Mouse (Mus musculus): Measurements from ENCODE around the gene Drg1. TPM values are rescaled to one million over a fixed set of nuclear protein-coding genes. Genes with fewer than 3 reads are reported as not detected.
A peak's percentile ranks its signal among the peaks of the same experiment; 100 is the strongest.

Drg1 gene
- polyA plus RNA-seq, 1 experiment from 2014 or later, result 321 TPM

- WGBS, result 76% methylated on average over 5 of the region's 5 CpGs
- Histone ChIP-seq H3K9me3 (ENCODE audit: control insufficient read depth, low read length) (no peaks in the 10 kb centered on the region), H3K9ac (ENCODE audit: low read depth, low read length) (no peak overlapping the region), H3K36me3 (ENCODE audit: control insufficient read depth, insufficient read depth, low read length) (peaks cover 16% of the 10 kb centered on the region), H3K4me1 (replicated peaks; ENCODE audit: control insufficient read depth, insufficient read depth, low read length) (no peaks in the 10 kb centered on the region), H3K27ac (ENCODE audit: low read depth, low read length) (no peak overlapping the region), H3K4me3 (ENCODE audit: low read depth, low read length) (no peak overlapping the region), H3K4me2 (replicated peaks; ENCODE audit: low read depth, low read length) (no peak overlapping the region), H3K27me3 (ENCODE audit: control insufficient read depth, insufficient read depth, low read length) (no peaks in the 10 kb centered on the region)
- DNase-seq (ENCODE audit: low spot score) (no peak), ATAC-seq (ENCODE audit: low FRiP score) (no peak)
Observed at GRCm38 (mm10) chr11:3223105-3223504, 43.1 kb downstream of the Drg1 start.

- Histone ChIP-seq H3K9me3 (ENCODE audit: control insufficient read depth, low read length) (no peaks in the 10 kb centered on the region), H3K27me3 (ENCODE audit: control insufficient read depth, insufficient read depth, low read length) (no peaks in the 10 kb centered on the region), H3K27ac (ENCODE audit: low read depth, low read length) (no peak overlapping the region), H3K4me2 (replicated peaks; ENCODE audit: low read depth, low read length) (no peak overlapping the region), H3K36me3 (ENCODE audit: control insufficient read depth, insufficient read depth, low read length) (peaks cover 9% of the 10 kb centered on the region; the same call in 1 of the 2 replicates), H3K4me1 (replicated peaks; ENCODE audit: control insufficient read depth, insufficient read depth, low read length) (no peaks in the 10 kb centered on the region), H3K4me3 (ENCODE audit: low read depth, low read length) (no peak overlapping the region), H3K9ac (ENCODE audit: low read depth, low read length) (no peak overlapping the region)
- WGBS, result 95% methylated on average over 1 of the region's 1 CpGs
- ATAC-seq (ENCODE audit: low FRiP score) (no peak), DNase-seq (ENCODE audit: low spot score) (no peak)
Observed at GRCm38 (mm10) chr11:3212526-3212925, 53.7 kb downstream of the Drg1 start.

- H3K4me1 ChIP-seq (replicated peaks; ENCODE audit: control insufficient read depth, insufficient read depth, low read length), result no peaks in the 10 kb centered on the region
- ATAC-seq (ENCODE audit: low FRiP score) (no peak), DNase-seq (ENCODE audit: low spot score) (no peak)
- H3K9me3 ChIP-seq (ENCODE audit: control insufficient read depth, low read length), result no peaks in the 10 kb centered on the region
- no peak overlapping the region for H3K9ac ChIP-seq (ENCODE audit: low read depth, low read length)
- H3K27ac ChIP-seq (ENCODE audit: low read depth, low read length), result no peak overlapping the region
- no peaks in the 10 kb centered on the region for H3K27me3 ChIP-seq (ENCODE audit: control insufficient read depth, insufficient read depth, low read length)
- H3K4me3 ChIP-seq (ENCODE audit: low read depth, low read length), result no peak overlapping the region
- peaks cover 2% of the 10 kb centered on the region; the same call in 1 of the 2 replicates for H3K36me3 ChIP-seq (ENCODE audit: control insufficient read depth, insufficient read depth, low read length)
- WGBS, result 93% methylated on average over 3 of the region's 3 CpGs
- H3K4me2 ChIP-seq (replicated peaks; ENCODE audit: low read depth, low read length), result no peak overlapping the region
Observed at GRCm38 (mm10) chr11:3206783-3207182, 59.4 kb downstream of the Drg1 start.

GRCm38 (mm10) chr11:3205207-3205606 lies 61.0 kb downstream of the Drg1 start:
- no peak overlapping the region for H3K4me2 ChIP-seq (replicated peaks; ENCODE audit: low read depth, low read length)
- no peak overlapping the region for H3K27ac ChIP-seq (ENCODE audit: low read depth, low read length)
- no peaks in the 10 kb centered on the region for H3K9me3 ChIP-seq (ENCODE audit: control insufficient read depth, low read length)
- H3K4me1 ChIP-seq (replicated peaks; ENCODE audit: control insufficient read depth, insufficient read depth, low read length), result no peaks in the 10 kb centered on the region
- 89% methylated on average over 3 of the region's 3 CpGs for WGBS
- H3K4me3 ChIP-seq (ENCODE audit: low read depth, low read length), result no peak overlapping the region
- ATAC-seq (ENCODE audit: low FRiP score), result no peak
- no peak overlapping the region for H3K9ac ChIP-seq (ENCODE audit: low read depth, low read length)
- peaks cover 2% of the 10 kb centered on the region; the same call in 1 of the 2 replicates for H3K36me3 ChIP-seq (ENCODE audit: control insufficient read depth, insufficient read depth, low read length)
- DNase-seq (ENCODE audit: low spot score), result no peak
- no peaks in the 10 kb centered on the region for H3K27me3 ChIP-seq (ENCODE audit: control insufficient read depth, insufficient read depth, low read length)

- no peak for ATAC-seq (ENCODE audit: low FRiP score)
- H3K9me3 ChIP-seq (ENCODE audit: control insufficient read depth, low read length), result no peaks in the 10 kb centered on the region
- no peaks in the 10 kb centered on the region for H3K27me3 ChIP-seq (ENCODE audit: control insufficient read depth, insufficient read depth, low read length)
- 95% methylated on average over 2 of the region's 2 CpGs for WGBS
- no peaks in the 10 kb centered on the region for H3K4me1 ChIP-seq (replicated peaks; ENCODE audit: control insufficient read depth, insufficient read depth, low read length)
- no peak overlapping the region for H3K27ac ChIP-seq (ENCODE audit: low read depth, low read length)
- H3K36me3 ChIP-seq (ENCODE audit: control insufficient read depth, insufficient read depth, low read length), result peaks cover 2% of the 10 kb centered on the region; the same call in 1 of the 2 replicates
- DNase-seq (ENCODE audit: low spot score), result no peak
- no peak overlapping the region for H3K4me2 ChIP-seq (replicated peaks; ENCODE audit: low read depth, low read length)
- no peak overlapping the region for H3K9ac ChIP-seq (ENCODE audit: low read depth, low read length)
- H3K4me3 ChIP-seq (ENCODE audit: low read depth, low read length), result no peak overlapping the region; the same call in 1 of the 2 replicates
Observed at GRCm38 (mm10) chr11:3203771-3204170, 62.4 kb downstream of the Drg1 start.

- no peaks in the 10 kb centered on the region for H3K27me3 ChIP-seq (ENCODE audit: control insufficient read depth, insufficient read depth, low read length)
- H3K4me1 ChIP-seq (replicated peaks; ENCODE audit: control insufficient read depth, insufficient read depth, low read length), result no peaks in the 10 kb centered on the region
- peak overlapping the region; percentile 7; the same call in 1 of the 2 replicates for H3K27ac ChIP-seq (ENCODE audit: low read depth, low read length)
- ATAC-seq (ENCODE audit: low FRiP score) (no peak; the same call in 1 of the 2 replicates), DNase-seq (ENCODE audit: low spot score) (no peak)
- no peaks in the 10 kb centered on the region for H3K9me3 ChIP-seq (ENCODE audit: control insufficient read depth, low read length)
- peak overlapping the region; percentile 35 for H3K4me3 ChIP-seq (ENCODE audit: low read depth, low read length)
- peaks cover 2% of the 10 kb centered on the region; the same call in 1 of the 2 replicates for H3K36me3 ChIP-seq (ENCODE audit: control insufficient read depth, insufficient read depth, low read length)
- WGBS, result 0% methylated on average over 51 of the region's 57 CpGs
- H3K4me2 ChIP-seq (replicated peaks; ENCODE audit: low read depth, low read length), result peak overlapping the region; percentile 27
- peak overlapping the region; percentile 16 for H3K9ac ChIP-seq (ENCODE audit: low read depth, low read length)
Observed at GRCm38 (mm10) chr11:3202781-3203441, 63.3 kb downstream of the Drg1 start.

GRCm38 (mm10) chr11:3202231-3202701 lies 63.9 kb downstream of the Drg1 start, which contains the start of gene Eif4enif1:
TSS of gene Eif4enif1 (plus strand) at chr11:3202392.
- Histone ChIP-seq H3K4me1 (replicated peaks; ENCODE audit: control insufficient read depth, insufficient read depth, low read length) (no peaks in the 10 kb centered on the region), H3K4me3 (ENCODE audit: low read depth, low read length) (peak within 1 kb of the TSS; percentile 35), H3K27me3 (ENCODE audit: control insufficient read depth, insufficient read depth, low read length) (no peaks in the 10 kb centered on the region), H3K9ac (ENCODE audit: low read depth, low read length) (peak within 1 kb of the TSS; percentile 16), H3K9me3 (ENCODE audit: control insufficient read depth, low read length) (no peaks in the 10 kb centered on the region), H3K36me3 (ENCODE audit: control insufficient read depth, insufficient read depth, low read length) (peaks cover 2% of the 10 kb centered on the region; the same call in 1 of the 2 replicates), H3K4me2 (replicated peaks; ENCODE audit: low read depth, low read length) (peak within 1 kb of the TSS; percentile 27), H3K27ac (ENCODE audit: low read depth, low read length) (peak within 1 kb of the TSS; percentile 7)
- DNase-seq (ENCODE audit: low spot score) (peak; percentile 94), ATAC-seq (ENCODE audit: low FRiP score) (peak; percentile 69)
- WGBS, result 0% methylated on average over 38 of the region's 57 CpGs

- peak overlapping the region; percentile 35 for H3K4me3 ChIP-seq (ENCODE audit: low read depth, low read length)
- no peaks in the 10 kb centered on the region for H3K4me1 ChIP-seq (replicated peaks; ENCODE audit: control insufficient read depth, insufficient read depth, low read length)
- no peak for DNase-seq (ENCODE audit: low spot score)
- ATAC-seq (ENCODE audit: low FRiP score), result no peak
- H3K9ac ChIP-seq (ENCODE audit: low read depth, low read length), result no peak overlapping the region
- no peaks in the 10 kb centered on the region for H3K9me3 ChIP-seq (ENCODE audit: control insufficient read depth, low read length)
- H3K36me3 ChIP-seq (ENCODE audit: control insufficient read depth, insufficient read depth, low read length), result peaks cover 2% of the 10 kb centered on the region; the same call in 1 of the 2 replicates
- 8% methylated on average over 16 of the region's 16 CpGs for WGBS
- peak overlapping the region; percentile 1 for H3K4me2 ChIP-seq (replicated peaks; ENCODE audit: low read depth, low read length)
- no peaks in the 10 kb centered on the region for H3K27me3 ChIP-seq (ENCODE audit: control insufficient read depth, insufficient read depth, low read length)
- no peak overlapping the region for H3K27ac ChIP-seq (ENCODE audit: low read depth, low read length)
Observed at GRCm38 (mm10) chr11:3201326-3202230, 64.6 kb downstream of the Drg1 start.

Data from hindbrain, embryonic 11.5 days (tissue).